Comparison of ENCODE assay signal across 15 mouse cellular contexts in the genomic region with DNA sequence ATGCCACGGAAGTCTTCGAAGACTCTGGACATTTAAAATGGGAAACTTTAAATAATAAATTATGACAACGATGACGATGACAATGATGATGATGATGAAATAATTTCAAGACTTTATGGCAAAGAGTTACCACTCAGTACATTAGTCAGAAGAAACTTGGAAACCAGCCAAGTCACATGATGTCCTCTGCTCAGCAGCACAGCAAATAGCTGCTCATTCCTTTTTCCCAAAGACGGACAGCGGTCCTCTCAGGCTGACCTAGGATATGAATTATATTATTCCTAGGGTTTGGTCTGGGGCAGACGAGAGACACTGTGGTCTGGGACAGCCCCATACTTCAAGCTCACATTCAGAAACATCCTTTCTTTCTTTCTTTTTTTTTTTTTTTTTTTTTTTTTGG. TPM values are rescaled to one million over a fixed set of nuclear protein-coding genes. Genes with fewer than 3 reads are reported as not detected.
DNase-seq lines count a peak whose midpoint lies in the region; TF ChIP-seq lines count a peak whose summit lies in the region.
"Had no signal": no experiment of that assay in that cellular context is flagged by ENCODE, and none has a peak within 500 bp of the region (broad histone marks: within the 10 kb centered on the region; RNA-seq: fewer than 3 reads in every experiment).

No protein-coding gene starts in this region.

- DNase-seq in adrenal gland, adult (ENCODE audit: inconsistent age in 2 of 2, low spot score in 1 of 2): peak; percentile 34 to 84
- DNase-seq in adrenal gland, adult 8-10 months: no peak
- peak; percentile 41 to 44 for DNase-seq in kidney, adult 8-10 months
- no peak for DNase-seq in kidney, adult 11 months
- peak; percentile 47 for DNase-seq in 3T3-L1 (ENCODE audit: low read depth, low spot score)
- peak; percentile 48 for DNase-seq in brain, embryonic 14.5 days (ENCODE audit: low read depth)
- DNase-seq in left cerebral cortex, adult 9 months (ENCODE audit: low spot score in 2 of 2): no peak
- DNase-seq in layer of hippocampus, adult 2 months (ENCODE audit: low spot score in 2 of 2): no peak
- DNase-seq: cerebellum, adult 8-10 months; forebrain, postnatal 0 days; right cerebral cortex, postnatal 25 days had no signal

- H3K27ac ChIP-seq in layer of hippocampus, adult 2 months: no peak overlapping the region
- H3K27ac ChIP-seq: hindbrain, embryonic 13.5 days; limb, embryonic 10.5 days; liver, embryonic 12.5 days; midbrain, embryonic 15.5 days had no signal

- no peak for TF ChIP-seq POLR2A in brain, embryonic 14.5 days (IDR thresholded peaks at IDR 0.05; ENCODE audit: borderline replicate concordance, extremely low read depth, insufficient read depth, insufficient read length, poor library complexity, severe bottlenecking)

- no peak for TF ChIP-seq CTCF in brain, embryonic 14.5 days (IDR thresholded peaks at IDR 0.05; ENCODE audit: borderline replicate concordance, extremely low read depth, insufficient read depth, insufficient read length)
- no peak for TF ChIP-seq CTCF in layer of hippocampus, adult 2 months (conservative IDR thresholded peaks at IDR 0.05)

- H3K4me3 ChIP-seq in layer of hippocampus, adult 2 months: no peak overlapping the region
- H3K4me3 ChIP-seq: hindbrain, embryonic 13.5 days; limb, embryonic 10.5 days; liver, embryonic 12.5 days; midbrain, embryonic 15.5 days had no signal

RNA-seq across cellular contexts. Expression of gene Atxn1, which starts 22.5 kb away (rescaled TPM):
- total RNA-seq in adrenal gland, adult 8-10 months (2022): 10 to 100 TPM; 32.0 to 59.9 (median 48.1) TPM
- 9.2 and 11.0 TPM in 2 replicates for polyA plus RNA-seq in brain, embryonic 14.5 days (2012; rRNA removed)
- 100 to 1,000 TPM; 128 to 131 TPM for total RNA-seq in layer of hippocampus, adult 2 months (2021)

Comparison
In these comparisons a context has a peak if more than half of its experiments do, and no peak if none do; other contexts are left out.
1. DNase-seq: peak in adrenal gland, adult (2 of 2), kidney, adult 8-10 months (2 of 2), 3T3-L1 (single experiment) and brain, embryonic 14.5 days (single experiment); none in adrenal gland, adult 8-10 months (single experiment), kidney, adult 11 months (single experiment), left cerebral cortex, adult 9 months (0 of 2) and layer of hippocampus, adult 2 months (0 of 2).